Mouse (Mus musculus) heart, adult 2 months (tissue): Measurements from ENCODE around the gene Snx10. TPM values are rescaled to one million over a fixed set of nuclear protein-coding genes. Genes with fewer than 3 reads are reported as not detected.
A peak's percentile ranks its signal among the peaks of the same experiment; 100 is the strongest.

Experiments
- DNase-seq, 2 experiments: peaks; one replicate each; pipeline ENCODE4 v3.0.0; 2021
- H3K27ac ChIP-seq: fragments of 200-600 bp; 2 replicates; pipeline ENCODE4 v1.8.1; 2022
- H3K27me3 ChIP-seq: fragments of 200-500 bp; 2 replicates; pipeline ENCODE4 v1.6.1; 2012; ENCODE audit warnings: mild to moderate bottlenecking, low read length, inconsistent platforms, mixed read lengths; ENCODE audit not compliant: control insufficient read depth, insufficient read depth
- H3K36me3 ChIP-seq: fragments of 200-500 bp; 2 replicates; pipeline ENCODE4 v1.6.1; 2012; ENCODE audit warnings: low read length, inconsistent platforms; ENCODE audit not compliant: control insufficient read depth, insufficient read depth
- H3K4me1 ChIP-seq: fragments of 200-500 bp; 2 replicates; pipeline ENCODE4 v1.6.1; 2011; ENCODE audit warnings: low read length; ENCODE audit not compliant: control insufficient read depth, insufficient read depth
- H3K4me3 ChIP-seq: fragments of 200-600 bp; 2 replicates; pipeline ENCODE4 v1.8.1; 2022
- H3K79me2 ChIP-seq: fragments of 200-500 bp; replicated peaks from 2 replicates; pipeline ENCODE4 v1.6.1; 2012; ENCODE audit warnings: mild to moderate bottlenecking, inconsistent platforms, low read length, moderate library complexity, mixed read lengths; ENCODE audit not compliant: control insufficient read depth, insufficient read depth
- H3K9ac ChIP-seq: fragments of 200-500 bp; 2 replicates; pipeline ENCODE4 v1.6.1; 2012; ENCODE audit warnings: low read depth, mild to moderate bottlenecking, control low read depth, inconsistent platforms, low read length, mixed read lengths
- CTCF ChIP-seq: fragments of 200-600 bp; IDR thresholded peaks from 2 replicates; pipeline ENCODE4 v1.8.1; 2022; ENCODE audit warnings: antibody characterized with exemption, mild to moderate bottlenecking, moderate library complexity
- EP300 ChIP-seq: fragments of 200-500 bp; IDR thresholded peaks from 2 replicates; pipeline ENCODE4 v1.6.1; 2011; ENCODE audit warnings: low read depth, low read length, control low read depth; ENCODE audit not compliant: insufficient read depth
- POLR2A ChIP-seq: fragments of 200-500 bp; IDR thresholded peaks from 2 replicates; pipeline ENCODE4 v1.6.1; 2011; ENCODE audit warnings: mild to moderate bottlenecking, low read depth, low read length, control low read depth; ENCODE audit not compliant: insufficient read depth
- WGBS: fragments of 180-500 bp; shearing (Covaris S2); methylation state at CpG from one replicate; pipeline ENCODE4 v1.1.7; 2018; 5-methylcytosine and 5-hydroxymethylcytosine counted together
- intact Hi-C: fragments of 180-260 bp; cut with DNase I; formaldehyde crosslinking; loops from one replicate; pipeline ENCODE4 v1.15.1; 2025
- polyA plus RNA-seq: library from polyadenylated mRNA; depleted of rRNA; stranded (reverse); fragments of >200 nt; gene quantifications from 2 replicates; pipeline ENCODE4 v1.2.3, GENCODE M21; 2012
- total RNA-seq, 2 experiments: library from RNA; stranded (reverse); gene quantifications; 2 replicates each; pipeline ENCODE4 v1.2.3; 2021

Snx10 gene
- total and polyA plus RNA-seq, 3 experiments, result 3.9 to 11.4 (median 10.8) TPM

DNA sequence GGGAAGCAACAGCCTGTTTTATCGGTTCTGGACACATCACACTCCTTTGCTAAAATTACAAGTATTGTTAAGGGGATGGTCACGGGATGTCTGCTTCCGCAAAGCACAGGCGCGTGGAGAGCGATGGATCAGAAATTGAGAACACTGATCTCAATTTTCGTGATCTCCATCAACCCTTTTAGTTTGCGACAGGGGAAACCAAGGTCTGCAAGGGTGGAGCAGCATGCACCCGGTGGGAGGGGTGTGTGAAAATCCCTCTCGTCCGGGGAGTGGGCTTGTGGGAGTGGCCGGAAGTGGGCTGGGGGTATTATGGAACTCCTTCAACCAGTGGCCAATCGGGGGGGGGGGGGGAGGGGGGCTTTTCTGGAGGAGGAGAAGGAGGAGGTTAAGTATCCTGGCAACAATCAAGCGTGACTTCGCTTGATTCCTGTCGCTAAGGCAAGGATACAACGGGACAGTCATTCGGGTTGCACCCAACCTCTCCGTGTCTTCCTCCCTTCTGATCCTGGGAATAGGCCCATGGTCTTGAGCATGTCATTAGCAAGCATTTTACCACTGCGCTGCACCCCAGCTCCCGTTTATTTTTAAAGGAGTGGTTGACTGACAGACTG lies 725 bp downstream of the Snx10 start:
- TF ChIP-seq CTCF, result no peak
- no peak for TF ChIP-seq EP300
- TF ChIP-seq POLR2A, result no peak
- peak overlapping the region; percentile 92 for H3K9ac ChIP-seq
- intact Hi-C loops, result no loop called here
- H3K27me3 ChIP-seq, result no peaks in the 10 kb centered on the region
- no peaks in the 10 kb centered on the region for H3K79me2 ChIP-seq
- no peaks in the 10 kb centered on the region for H3K36me3 ChIP-seq
- H3K27ac ChIP-seq, result peak overlapping the region; percentile 77
- H3K4me1 ChIP-seq, result peaks cover 3% of the 10 kb centered on the region
- H3K4me3 ChIP-seq, result peak overlapping the region; percentile 78
- 1% methylated on average over 21 of the region's 21 CpGs for WGBS
- peak; percentile 34 to 51 for DNase-seq

DNA sequence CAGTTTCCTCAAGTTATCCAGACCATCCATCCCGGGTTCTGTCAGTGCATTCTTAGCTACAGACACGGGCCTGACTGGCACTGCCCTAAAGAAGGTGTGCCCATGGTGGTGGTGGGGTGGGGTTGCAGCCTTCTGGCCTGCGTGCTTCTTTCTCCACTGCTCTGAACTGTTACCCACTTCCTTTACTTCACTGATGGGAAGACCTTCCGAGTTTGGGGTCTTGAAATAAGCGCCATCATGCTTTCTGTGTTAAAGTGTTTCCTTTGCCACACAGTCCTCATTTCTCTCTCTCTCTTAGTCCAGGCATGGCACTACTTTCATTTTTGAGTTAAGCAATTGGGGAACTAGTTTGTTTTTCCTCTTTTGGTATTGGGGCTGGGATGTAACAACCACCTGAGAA lies 1.3 kb downstream of the Snx10 start:
- Histone ChIP-seq H3K27me3 (no peaks in the 10 kb centered on the region), H3K4me1 (peaks cover 3% of the 10 kb centered on the region), H3K4me3 (peak overlapping the region; percentile 78), H3K36me3 (no peaks in the 10 kb centered on the region), H3K27ac (no peak overlapping the region), H3K79me2 (no peaks in the 10 kb centered on the region), H3K9ac (no peak overlapping the region)
- WGBS, result 41% methylated on average over 5 of the region's 5 CpGs
- no peak for DNase-seq
- TF ChIP-seq POLR2A, result no peak
- TF ChIP-seq EP300, result no peak
- TF ChIP-seq CTCF, result no peak
- intact Hi-C loops, result loop anchor here (1.0 kb wide), 1 partner anchor 17 kb away; no protein-coding TSS in a partner anchor

DNA sequence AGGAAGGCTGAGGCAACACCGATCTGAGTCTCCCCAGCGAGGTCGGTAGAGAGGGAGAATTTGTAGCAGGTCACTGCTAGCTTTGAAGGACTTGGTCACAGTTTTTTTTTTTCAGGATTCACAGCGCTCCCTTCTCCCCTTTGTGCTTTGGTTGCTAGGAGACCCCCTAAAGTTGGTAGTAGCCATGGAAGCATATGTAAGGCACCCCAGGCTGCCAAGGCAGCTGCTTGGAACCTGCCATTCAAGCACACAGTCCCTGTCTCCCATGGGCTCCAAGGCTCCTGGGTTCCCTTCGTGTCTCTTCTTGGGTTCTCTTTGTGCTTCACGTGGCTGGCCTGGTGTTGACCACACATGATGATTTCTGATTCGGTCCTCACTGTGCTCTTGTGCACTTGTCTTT lies 5.8 kb downstream of the Snx10 start:
- H3K36me3 ChIP-seq, result no peaks in the 10 kb centered on the region
- no peaks in the 10 kb centered on the region for H3K79me2 ChIP-seq
- H3K27me3 ChIP-seq, result no peaks in the 10 kb centered on the region
- WGBS, result 90% methylated on average over 7 of the region's 7 CpGs
- H3K9ac ChIP-seq, result no peak overlapping the region
- H3K4me3 ChIP-seq, result no peak overlapping the region
- DNase-seq, result no peak
- intact Hi-C loops, result no loop called here
- TF ChIP-seq POLR2A, result no peak
- TF ChIP-seq CTCF, result no peak
- TF ChIP-seq EP300, result no peak
- H3K27ac ChIP-seq, result no peak overlapping the region
- H3K4me1 ChIP-seq, result peaks cover 3% of the 10 kb centered on the region

DNA sequence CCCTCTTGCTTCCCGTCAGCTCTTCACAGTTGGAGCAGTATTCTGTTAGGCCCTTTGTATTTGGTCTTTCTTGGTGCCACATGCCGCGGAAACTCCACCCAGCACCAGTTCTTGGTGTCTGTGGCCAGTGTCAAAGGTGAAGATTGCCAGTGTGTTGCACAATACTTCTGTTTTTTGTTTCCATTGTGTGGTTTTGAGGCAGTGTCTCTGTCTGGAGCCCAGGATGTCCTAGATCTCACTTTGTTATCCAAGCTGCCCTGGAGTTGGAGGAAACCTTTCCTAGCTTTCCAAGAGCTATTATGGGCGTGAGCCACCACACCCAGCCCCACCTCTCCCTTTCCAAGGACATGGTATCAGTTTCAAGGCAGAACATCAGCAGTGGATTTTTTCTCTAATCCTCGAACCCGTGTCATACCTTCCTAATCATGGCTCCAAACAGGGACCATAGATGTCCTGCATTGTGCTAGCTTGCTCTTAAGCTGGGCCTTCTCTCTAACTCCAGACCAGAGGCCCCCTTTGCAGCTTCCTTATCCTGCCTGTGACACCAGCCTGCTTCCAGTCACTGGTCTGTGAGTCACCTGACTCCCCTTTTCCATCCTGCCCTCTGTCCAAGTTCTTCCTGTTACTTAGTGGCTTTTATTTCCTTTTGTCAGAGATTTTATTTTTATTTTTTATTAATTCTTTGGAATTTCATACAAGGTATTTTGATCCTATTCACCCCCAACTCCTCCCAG lies 9.9 kb downstream of the Snx10 start:
- Histone ChIP-seq H3K36me3 (no peaks in the 10 kb centered on the region), H3K79me2 (no peaks in the 10 kb centered on the region), H3K4me1 (no peaks in the 10 kb centered on the region), H3K4me3 (no peak overlapping the region), H3K27me3 (no peaks in the 10 kb centered on the region), H3K27ac (no peak overlapping the region), H3K9ac (no peak overlapping the region)
- TF ChIP-seq POLR2A (no peak), EP300 (no peak), CTCF (no peak)
- DNase-seq, result peak in 1 of 2 experiments; percentile 30
- intact Hi-C loops, result no loop called here
- WGBS, result 71% methylated on average over 6 of the region's 6 CpGs

DNA sequence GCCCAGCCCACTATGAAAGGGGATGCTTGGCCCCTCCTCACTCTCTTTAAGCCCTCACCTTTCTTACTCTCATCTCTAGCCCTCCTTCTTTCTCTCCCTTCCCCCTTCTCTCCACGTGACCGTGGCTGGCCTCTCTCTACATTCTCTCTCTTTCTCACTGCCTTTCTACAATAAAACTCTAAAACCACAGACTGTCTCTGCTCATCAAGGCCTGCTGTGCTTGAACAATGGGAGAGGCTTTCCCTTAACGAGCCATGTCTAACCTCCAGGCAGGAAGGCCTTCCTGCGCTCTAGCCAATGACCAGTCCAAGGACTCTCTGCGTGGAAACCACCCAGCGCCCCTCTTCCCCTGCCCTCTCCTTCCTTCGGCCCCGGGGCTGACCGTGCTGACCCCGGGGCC lies 11.9 kb downstream of the Snx10 start:
- no peaks in the 10 kb centered on the region for H3K4me1 ChIP-seq
- WGBS, result 87% methylated on average over 10 of the region's 10 CpGs
- no peak overlapping the region for H3K27ac ChIP-seq
- intact Hi-C loops, result no loop called here
- no peak overlapping the region for H3K9ac ChIP-seq
- no peak for DNase-seq
- TF ChIP-seq POLR2A (no peak), EP300 (no peak), CTCF (no peak)
- H3K4me3 ChIP-seq, result no peak overlapping the region
- no peaks in the 10 kb centered on the region for H3K36me3 ChIP-seq
- no peaks in the 10 kb centered on the region for H3K27me3 ChIP-seq
- no peaks in the 10 kb centered on the region for H3K79me2 ChIP-seq

DNA sequence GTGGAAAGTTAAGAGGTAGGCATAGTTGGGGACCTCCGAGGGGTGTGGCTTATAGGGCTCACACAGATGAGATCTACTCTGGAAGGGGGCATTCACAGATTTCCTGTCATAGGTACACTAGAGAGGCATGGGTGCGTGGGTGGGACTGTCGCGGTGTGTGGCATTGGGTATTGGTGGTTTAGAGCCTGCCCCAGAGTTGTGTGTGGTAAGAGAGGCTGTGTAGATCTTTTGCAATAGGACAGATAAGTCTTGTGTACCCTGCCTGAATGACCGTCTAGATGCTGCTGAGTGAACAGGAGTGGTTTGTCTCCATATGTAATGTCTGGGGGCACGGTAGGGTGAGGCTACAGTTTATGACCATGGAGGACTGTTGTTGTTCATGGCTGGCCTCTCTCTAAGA lies 16.8 kb downstream of the Snx10 start:
- H3K4me3 ChIP-seq, result no peak overlapping the region
- peaks cover 2% of the 10 kb centered on the region for H3K4me1 ChIP-seq
- TF ChIP-seq CTCF, result no peak
- no peak for DNase-seq
- H3K9ac ChIP-seq, result no peak overlapping the region
- H3K36me3 ChIP-seq, result no peaks in the 10 kb centered on the region
- WGBS, result 87% methylated on average over 6 of the region's 6 CpGs
- H3K27ac ChIP-seq, result no peak overlapping the region
- intact Hi-C loops, result no loop called here
- no peaks in the 10 kb centered on the region for H3K27me3 ChIP-seq
- H3K79me2 ChIP-seq, result no peaks in the 10 kb centered on the region
